Mouse (Mus musculus) liver, adult 2 months (tissue): ENCODE measurements around the gene Gtf2h4. TPM values are rescaled to one million over a fixed set of nuclear protein-coding genes. Genes with fewer than 3 reads are reported as not detected.

Source experiments
- DNase-seq: peaks from one replicate; pipeline ENCODE4 v3.0.0-alpha.2; 2011; ENCODE audit warnings: low read depth, low spot score; ENCODE audit errors: extremely low read depth
- H3K27ac ChIP-seq: fragments of 200-500 bp; replicated peaks from 2 replicates; pipeline ENCODE4 v1.5.1; 2012; ENCODE audit warnings: low read depth, mild to moderate bottlenecking, control low read depth, inconsistent platforms, low read length; ENCODE audit not compliant: insufficient read depth
- H3K27me3 ChIP-seq: fragments of 200-500 bp; 2 replicates; pipeline ENCODE4 v1.6.1; 2012; ENCODE audit warnings: mild to moderate bottlenecking, moderate library complexity, low read length, inconsistent platforms; ENCODE audit not compliant: control insufficient read depth, insufficient read depth
- H3K36me3 ChIP-seq: fragments of 200-500 bp; 2 replicates; pipeline ENCODE4 v1.6.1; 2012; ENCODE audit warnings: low read length, inconsistent platforms; ENCODE audit not compliant: control insufficient read depth, insufficient read depth
- H3K4me1 ChIP-seq: fragments of 200-500 bp; 2 replicates; pipeline ENCODE4 v1.6.1; 2011; ENCODE audit warnings: low read length; ENCODE audit not compliant: control insufficient read depth, insufficient read depth
- H3K4me3 ChIP-seq: fragments of 200-500 bp; 2 replicates; pipeline ENCODE4 v1.5.1; 2011; ENCODE audit warnings: low read depth, mild to moderate bottlenecking, control low read depth, low read length, moderate library complexity; ENCODE audit not compliant: insufficient read depth
- H3K79me2 ChIP-seq: fragments of 200-500 bp; 2 replicates; pipeline ENCODE4 v1.6.1; 2012; ENCODE audit warnings: inconsistent platforms, mild to moderate bottlenecking, low read length, moderate library complexity; ENCODE audit not compliant: control insufficient read depth, insufficient read depth
- H3K9ac ChIP-seq: fragments of 200-500 bp; 2 replicates; pipeline ENCODE4 v1.6.1; 2012; ENCODE audit warnings: low read depth, mild to moderate bottlenecking, control low read depth, inconsistent platforms, low read length
- CTCF ChIP-seq: fragments of 200-500 bp; IDR thresholded peaks from 2 replicates; pipeline ENCODE4 v1.5.1; 2011; ENCODE audit warnings: low read depth, low read length, control low read depth
- POLR2A ChIP-seq: fragments of 200-500 bp; IDR thresholded peaks from 2 replicates; pipeline ENCODE4 v1.6.1; 2011; ENCODE audit warnings: low read length, control low read depth; ENCODE audit not compliant: insufficient read depth; ENCODE audit errors: extremely low read depth
- WGBS: fragments of 180-500 bp; shearing (Covaris S2); methylation state at CpG from one replicate; pipeline ENCODE4 v1.1.7; 2018; 5-methylcytosine and 5-hydroxymethylcytosine counted together
- polyA plus RNA-seq: library from polyadenylated mRNA; depleted of rRNA; stranded (reverse); fragments of >200 nt; gene quantifications from 2 replicates; pipeline ENCODE4 v1.2.3, GENCODE M21; 2012; rRNA removed
- total RNA-seq: library from RNA; depleted of rRNA; stranded (reverse); fragments of >200 nt; gene quantifications from 2 replicates; pipeline ENCODE4 v1.2.3, GENCODE M21; 2014; rRNA removed

Gene Gtf2h4
- total and polyA plus RNA-seq, 2 experiments = 17.4 to 29.8 TPM

GRCm38 (mm10) chr17:35635202-35635601 is 38.3 kb downstream of the Gtf2h4 start:
- H3K27ac ChIP-seq = no peak overlapping the region
- H3K27me3 ChIP-seq = peaks cover 3% of the 10 kb centered on the region; the same call in 1 of the 2 replicates
- H3K36me3 ChIP-seq = no peaks in the 10 kb centered on the region
- H3K4me1 ChIP-seq = no peaks in the 10 kb centered on the region
- 0 out of 2 replicates have a peak, but pooled peaks have one; percentile 9 for TF ChIP-seq CTCF
- TF ChIP-seq POLR2A = no peak
- no peak overlapping the region for H3K4me3 ChIP-seq
- H3K9ac ChIP-seq = no peak overlapping the region
- H3K79me2 ChIP-seq = no peaks in the 10 kb centered on the region
- 64% methylated on average over 3 of the region's 3 CpGs for WGBS
- DNase-seq = no peak

GRCm38 (mm10) chr17:35633992-35634391 is 39.5 kb downstream of the Gtf2h4 start:
- no peak for DNase-seq
- H3K9ac ChIP-seq = no peak overlapping the region
- no peaks in the 10 kb centered on the region for H3K36me3 ChIP-seq
- peaks cover 3% of the 10 kb centered on the region; the same call in 1 of the 2 replicates for H3K27me3 ChIP-seq
- H3K79me2 ChIP-seq = no peaks in the 10 kb centered on the region
- no peak overlapping the region for H3K4me3 ChIP-seq
- no peak for TF ChIP-seq CTCF
- TF ChIP-seq POLR2A = no peak
- WGBS = 26% methylated on average over 1 of the region's 1 CpGs
- no peak overlapping the region for H3K27ac ChIP-seq
- no peaks in the 10 kb centered on the region for H3K4me1 ChIP-seq

DNA sequence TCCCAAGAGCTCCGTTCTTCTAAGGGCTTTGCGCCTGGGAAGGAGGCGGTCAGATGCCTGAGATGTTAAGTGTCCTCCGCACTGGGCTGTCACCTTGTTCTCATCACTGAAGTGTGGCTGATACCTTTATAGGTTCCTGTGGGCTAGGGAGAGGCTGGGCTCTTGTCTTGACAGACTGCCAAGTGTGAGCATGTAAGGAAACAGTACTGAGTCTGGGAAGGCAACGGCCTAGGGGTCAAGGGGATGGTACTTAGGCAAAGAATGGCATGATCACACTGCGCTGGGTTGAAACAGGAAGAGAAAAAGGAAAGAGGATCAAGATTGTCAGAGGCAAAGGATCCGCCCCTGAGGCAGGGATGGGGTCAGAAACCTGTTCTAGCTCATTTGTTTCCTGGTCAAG is 47.0 kb downstream of the Gtf2h4 start, which contains the start of gene Gm9573:
Gene Gm9573, minus strand, starts transcription at position 101 of the 400 bp plus-strand sequence.
- Histone ChIP-seq H3K79me2 (no peaks in the 10 kb centered on the region), H3K9ac (no peak within 1 kb of the TSS), H3K27me3 (no peaks in the 10 kb centered on the region), H3K36me3 (no peaks in the 10 kb centered on the region), H3K27ac (no peak within 1 kb of the TSS), H3K4me3 (no peak within 1 kb of the TSS), H3K4me1 (no peaks in the 10 kb centered on the region)
- 87% methylated on average over 7 of the region's 7 CpGs for WGBS
- DNase-seq = no peak
- TF ChIP-seq CTCF = no peak
- TF ChIP-seq POLR2A = no peak

Other genes with a start within 250 kb of the Gtf2h4 start
- 11.4 and 13.2 TPM in 2 replicates for gene H2-Q6, start 248.9 kb downstream of the Gtf2h4 start, total RNA-seq
- 18.2 and 40.0 TPM in 2 replicates for gene H2-Q6, start 248.9 kb downstream of the Gtf2h4 start, polyA plus RNA-seq
- gene H2-Q7, start 234.6 kb downstream of the Gtf2h4 start, total RNA-seq = 40.7 and 56.7 TPM in 2 replicates
- 58.1 and 212 TPM in 2 replicates for gene H2-Q7, start 234.6 kb downstream of the Gtf2h4 start, polyA plus RNA-seq
- 1,696 and 1,845 TPM in 2 replicates for gene H2-Q10, start 203.7 kb downstream of the Gtf2h4 start, total RNA-seq
- gene H2-Q10, start 203.7 kb downstream of the Gtf2h4 start, polyA plus RNA-seq = 3,073 and 3,421 TPM in 2 replicates
- gene Pou5f1, start 167.7 kb downstream of the Gtf2h4 start, total RNA-seq = not detected in 2 replicates
- not detected in 2 replicates for gene Pou5f1, start 167.7 kb downstream of the Gtf2h4 start, polyA plus RNA-seq
- 1.9 and 4.0 TPM in 2 replicates for gene Tcf19, start 156.9 kb downstream of the Gtf2h4 start, total RNA-seq
- gene Tcf19, start 156.9 kb downstream of the Gtf2h4 start, polyA plus RNA-seq = 2.7 and 3.1 TPM in 2 replicates
- gene Cchcr1, start 156.6 kb downstream of the Gtf2h4 start, total RNA-seq = 1.4 and 1.9 TPM in 2 replicates
- gene Cchcr1, start 156.6 kb downstream of the Gtf2h4 start, polyA plus RNA-seq = 1.9 and 2.1 TPM in 2 replicates
- gene Psors1c2, start 140.5 kb downstream of the Gtf2h4 start, total RNA-seq = not detected in 2 replicates
- gene Psors1c2, start 140.5 kb downstream of the Gtf2h4 start, polyA plus RNA-seq = not detected in 2 replicates
- not detected in 2 replicates for gene Cdsn, start 121.6 kb downstream of the Gtf2h4 start, total RNA-seq
- gene Cdsn, start 121.6 kb downstream of the Gtf2h4 start, polyA plus RNA-seq = not detected in 2 replicates
- gene 2300002M23Rik, start 106.3 kb downstream of the Gtf2h4 start, total RNA-seq = not detected in 2 replicates
- gene 2300002M23Rik, start 106.3 kb downstream of the Gtf2h4 start, polyA plus RNA-seq = not detected in 2 replicates
- not detected in 2 replicates for gene Sfta2, start 72.2 kb downstream of the Gtf2h4 start, total RNA-seq
- not detected in 2 replicates for gene Sfta2, start 72.2 kb downstream of the Gtf2h4 start, polyA plus RNA-seq
- not detected in 2 replicates for gene Gm9573, start 47.1 kb downstream of the Gtf2h4 start, total RNA-seq
- gene Gm9573, start 47.1 kb downstream of the Gtf2h4 start, polyA plus RNA-seq = not detected in 2 replicates
- not detected in 2 replicates for gene Mucl3, start 30.0 kb downstream of the Gtf2h4 start, total RNA-seq
- not detected in 2 replicates for gene Mucl3, start 30.0 kb downstream of the Gtf2h4 start, polyA plus RNA-seq
- 6.6 and 11.1 TPM in 2 replicates for gene Vars2, start 6.1 kb downstream of the Gtf2h4 start, total RNA-seq
- 22.6 and 29.6 TPM in 2 replicates for gene Vars2, start 6.1 kb downstream of the Gtf2h4 start, polyA plus RNA-seq
- gene Ddr1, start 30.9 kb upstream of the Gtf2h4 start, total RNA-seq = 0.55 and 1.4 TPM in 2 replicates
- gene Ddr1, start 30.9 kb upstream of the Gtf2h4 start, polyA plus RNA-seq = 0.98 and 1.5 TPM in 2 replicates
- 0.92 and 0.94 TPM in 2 replicates for gene Ier3, start 147.9 kb upstream of the Gtf2h4 start, total RNA-seq
- 0.91 and 1.6 TPM in 2 replicates for gene Ier3, start 147.9 kb upstream of the Gtf2h4 start, polyA plus RNA-seq
- gene Flot1, start 149.5 kb upstream of the Gtf2h4 start, total RNA-seq = 18.0 and 19.5 TPM in 2 replicates
- gene Flot1, start 149.5 kb upstream of the Gtf2h4 start, polyA plus RNA-seq = 19.6 and 26.7 TPM in 2 replicates
- gene Tubb5, start 164.6 kb upstream of the Gtf2h4 start, total RNA-seq = 37.5 and 67.3 TPM in 2 replicates
- gene Tubb5, start 164.6 kb upstream of the Gtf2h4 start, polyA plus RNA-seq = 56.4 and 62.2 TPM in 2 replicates
- 3.0 and 3.5 TPM in 2 replicates for gene Mdc1, start 167.8 kb upstream of the Gtf2h4 start, total RNA-seq
- 1.7 and 2.4 TPM in 2 replicates for gene Mdc1, start 167.8 kb upstream of the Gtf2h4 start, polyA plus RNA-seq
- gene Nrm, start 187.6 kb upstream of the Gtf2h4 start, total RNA-seq = 0.18 and 2.4 TPM in 2 replicates
- 1.4 and 2.4 TPM in 2 replicates for gene Nrm, start 187.6 kb upstream of the Gtf2h4 start, polyA plus RNA-seq
- gene Ppp1r18, start 191.9 kb upstream of the Gtf2h4 start, total RNA-seq = 2.0 and 3.8 TPM in 2 replicates
- gene Ppp1r18, start 191.9 kb upstream of the Gtf2h4 start, polyA plus RNA-seq = 4.7 and 5.5 TPM in 2 replicates
- gene Dhx16, start 206.1 kb upstream of the Gtf2h4 start, total RNA-seq = 18.5 and 25.8 TPM in 2 replicates
- gene Dhx16, start 206.1 kb upstream of the Gtf2h4 start, polyA plus RNA-seq = 41.4 and 52.2 TPM in 2 replicates
- gene 2310061I04Rik, start 223.7 kb upstream of the Gtf2h4 start, total RNA-seq = 4.9 and 7.0 TPM in 2 replicates
- gene 2310061I04Rik, start 223.7 kb upstream of the Gtf2h4 start, polyA plus RNA-seq = 35.3 and 37.4 TPM in 2 replicates
- 12.1 and 12.8 TPM in 2 replicates for gene Atat1, start 236.3 kb upstream of the Gtf2h4 start, total RNA-seq
- gene Atat1, start 236.3 kb upstream of the Gtf2h4 start, polyA plus RNA-seq = 37.4 and 47.5 TPM in 2 replicates
- gene Mrps18b, start 242.7 kb upstream of the Gtf2h4 start, total RNA-seq = 41.1 and 58.7 TPM in 2 replicates
- 89.5 and 106 TPM in 2 replicates for gene Mrps18b, start 242.7 kb upstream of the Gtf2h4 start, polyA plus RNA-seq
- gene Ppp1r10, start 242.7 kb upstream of the Gtf2h4 start, total RNA-seq = 14.6 and 14.7 TPM in 2 replicates
- gene Ppp1r10, start 242.7 kb upstream of the Gtf2h4 start, polyA plus RNA-seq = 15.8 and 30.0 TPM in 2 replicates